Mouse (Mus musculus) spleen, postnatal 36 days (tissue): Measurements from ENCODE around the gene Spcs3.
A peak's percentile ranks its signal among the peaks of the same experiment; 100 is the strongest.
"Not testable (repeated sequence)": the region's sequence is repeated elsewhere in the genome, so short reads cannot be mapped to it uniquely, and the experiment has no call there.

ENCODE experiments used
- DNase-seq, 2 experiments: peaks; one replicate each; pipeline ENCODE4 v3.0.0; 2022; ENCODE audit warnings: low spot score in 2 of 2, mixed read lengths in 1 of 2

Gene Spcs3

DNA sequence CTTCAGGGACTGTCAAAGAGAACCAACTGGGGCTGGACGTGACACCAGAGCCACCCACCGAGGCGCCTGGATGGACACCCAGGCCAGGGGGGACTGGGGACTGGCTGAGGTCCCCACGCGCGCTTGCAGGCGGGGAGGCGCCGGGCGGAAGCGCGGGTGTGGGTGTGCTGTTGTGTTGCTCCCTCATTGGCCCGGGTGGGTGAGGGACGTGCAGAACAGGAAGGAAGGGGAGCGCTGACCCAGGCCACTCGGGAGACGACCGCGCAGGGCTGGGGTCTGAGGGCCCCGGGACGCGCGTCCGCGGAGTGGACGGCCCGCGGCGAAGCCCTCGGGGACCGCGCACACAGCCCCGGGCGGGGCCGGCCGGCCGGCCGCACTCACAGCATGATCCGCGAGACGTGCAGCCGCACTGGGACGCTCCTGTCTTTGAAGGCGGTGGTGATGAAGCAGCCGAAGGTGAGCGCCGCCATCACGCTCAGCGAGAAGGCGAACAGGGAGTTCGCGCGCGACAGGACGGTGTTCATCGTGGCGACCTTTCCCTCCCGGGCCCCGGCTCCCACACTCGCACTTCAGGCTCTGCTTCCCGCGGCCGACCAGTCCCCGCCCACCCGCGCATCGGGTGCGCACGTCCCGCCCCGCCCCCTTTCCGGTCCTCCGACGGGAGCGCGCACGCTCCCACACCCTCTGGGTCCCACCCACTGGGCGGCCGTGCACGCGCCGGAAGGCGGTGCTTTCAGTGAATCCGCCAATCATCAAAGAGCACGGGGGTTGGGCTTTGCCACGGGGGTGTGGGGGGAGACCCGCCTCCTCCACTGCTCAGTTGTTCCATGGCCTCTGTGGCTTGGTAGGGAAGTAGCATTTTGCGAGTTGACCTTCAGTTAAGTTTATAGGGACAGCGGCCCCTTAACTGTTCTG, at the start of gene Spcs3, which contains the start of gene Asb5:
Spcs3 (minus strand) TSS at position 617 of the 915 bp plus-strand sequence.
Asb5 (plus strand) TSS at position 199 of the 915 bp plus-strand sequence.
- peak; percentile 93 to 95 for DNase-seq

DNA sequence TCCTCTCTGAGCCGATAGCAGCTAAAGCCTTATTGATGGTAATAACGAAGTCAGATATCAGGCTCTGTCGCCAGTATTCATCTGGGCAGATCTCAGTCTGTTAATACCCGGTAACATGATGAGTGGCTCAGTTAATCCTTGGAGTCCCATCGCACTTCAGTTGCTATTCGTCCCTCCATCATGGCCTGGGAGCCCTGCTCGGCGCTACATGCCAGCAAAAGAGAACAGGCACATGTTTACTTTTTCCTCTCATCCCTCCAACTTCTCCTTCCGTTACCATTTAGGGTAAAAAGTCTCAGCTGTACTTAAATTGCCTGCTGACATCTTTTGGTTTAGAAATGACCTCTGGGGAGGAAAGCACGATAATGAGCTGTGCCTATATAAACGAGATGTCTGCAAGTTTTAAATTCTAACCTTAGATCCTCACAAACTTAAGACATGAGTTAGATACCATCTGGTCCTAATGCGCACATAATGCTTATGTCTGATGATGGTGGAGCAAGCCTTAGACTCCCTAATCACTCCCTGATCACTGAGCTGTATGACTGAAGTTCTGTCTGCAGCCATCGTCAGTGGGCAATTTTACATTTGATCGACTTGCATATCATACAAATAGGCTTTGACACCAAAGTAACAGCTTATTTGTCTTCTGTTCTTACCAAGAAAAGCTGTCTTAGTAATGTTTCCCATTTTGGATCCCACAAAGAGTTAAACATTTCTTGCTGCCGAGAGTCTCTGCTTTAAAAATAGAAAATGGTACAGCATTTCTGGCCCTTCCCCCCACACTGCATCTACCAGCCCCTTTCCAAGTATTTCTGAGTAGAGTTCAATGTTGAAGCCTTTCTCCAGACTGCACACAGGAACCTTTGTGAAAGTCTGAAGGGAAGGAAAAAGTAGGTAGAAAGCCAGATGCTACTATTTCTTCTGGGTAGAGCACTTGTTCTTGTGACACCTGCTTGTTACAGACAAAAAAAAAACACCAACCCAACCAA, 41.1 kb upstream of the Spcs3 start:
- DNase-seq = no peak

DNA sequence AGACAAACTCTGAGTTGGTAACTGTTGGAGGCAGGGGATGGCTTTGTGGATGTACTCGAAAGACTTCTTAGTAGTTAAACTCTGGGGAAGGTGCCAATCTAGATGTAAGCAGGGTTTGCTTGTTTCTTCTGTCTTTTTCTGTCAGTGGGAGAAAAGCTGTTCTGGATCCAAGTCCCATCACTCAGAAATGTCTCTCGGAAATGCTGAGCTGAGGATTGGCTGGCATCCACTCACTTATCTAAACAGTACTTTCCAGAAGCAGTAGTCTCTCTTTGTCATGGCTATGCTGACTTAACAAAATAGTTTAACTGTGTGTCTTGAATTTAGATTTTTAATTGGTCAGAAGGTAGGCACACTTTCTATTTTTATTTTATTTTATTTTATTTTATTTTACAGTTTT, 37.4 kb upstream of the Spcs3 start:
- DNase-seq = no peak

DNA sequence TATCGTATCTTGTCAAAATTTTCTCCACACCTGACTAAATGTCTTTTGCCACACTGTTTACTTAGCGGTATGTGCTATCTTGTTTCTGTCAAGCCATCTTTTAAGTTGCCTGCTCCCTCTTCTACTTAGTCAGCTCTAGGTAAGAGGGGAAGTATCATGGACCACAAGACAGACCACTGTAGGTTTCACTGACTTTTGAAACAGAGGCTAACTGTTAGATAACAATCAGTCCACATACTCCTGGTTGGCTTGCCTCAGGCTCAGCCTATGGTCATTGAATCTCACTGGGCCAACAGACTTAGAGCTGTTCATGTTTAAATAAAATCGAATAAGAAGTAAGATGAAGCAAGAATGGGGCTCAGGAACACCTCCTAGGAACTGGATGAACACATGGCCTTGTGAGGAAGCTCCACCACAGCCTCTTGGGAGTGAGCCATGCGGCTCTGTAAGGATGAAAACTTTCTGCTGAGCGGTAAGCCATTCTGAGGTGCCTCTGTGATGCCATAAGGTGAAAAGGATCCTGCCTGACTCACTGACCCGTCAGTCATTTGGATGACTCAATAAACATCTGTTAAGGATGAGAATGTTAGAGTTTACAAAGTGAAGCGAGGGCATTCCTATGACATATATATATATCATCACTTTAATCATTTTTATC, 35.9 kb upstream of the Spcs3 start:
- no peak for DNase-seq

GRCm38 (mm10) chr8:54565181-54565580, 35.4 kb upstream of the Spcs3 start:
- no peak for DNase-seq

DNA sequence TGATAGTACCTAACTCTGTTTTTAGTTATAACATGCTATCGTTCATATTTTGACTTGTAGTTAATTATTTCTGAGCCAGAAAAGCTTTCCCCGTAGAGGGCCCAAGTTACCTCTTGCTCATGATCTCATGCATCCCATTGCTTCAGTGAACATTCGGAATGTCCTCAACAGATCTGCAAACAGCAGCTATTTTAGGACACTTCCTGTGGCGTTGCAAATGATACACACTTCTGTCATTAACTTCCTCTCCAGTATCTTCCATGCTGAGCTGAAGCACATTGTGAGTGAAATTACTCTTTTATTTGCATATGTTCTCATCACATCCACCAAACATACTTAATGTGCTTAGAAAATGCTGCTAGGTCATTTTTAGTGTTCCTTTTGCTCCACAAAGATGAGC, 32.3 kb upstream of the Spcs3 start:
- DNase-seq = peak; percentile 14 to 29

- DNase-seq = no peak
These were observed 25.1 kb upstream of the Spcs3 start for GRCm38 (mm10) chr8:54554921-54555320.

- DNase-seq = no peak
These were observed 20.3 kb upstream of the Spcs3 start for GRCm38 (mm10) chr8:54550026-54550574.

DNA sequence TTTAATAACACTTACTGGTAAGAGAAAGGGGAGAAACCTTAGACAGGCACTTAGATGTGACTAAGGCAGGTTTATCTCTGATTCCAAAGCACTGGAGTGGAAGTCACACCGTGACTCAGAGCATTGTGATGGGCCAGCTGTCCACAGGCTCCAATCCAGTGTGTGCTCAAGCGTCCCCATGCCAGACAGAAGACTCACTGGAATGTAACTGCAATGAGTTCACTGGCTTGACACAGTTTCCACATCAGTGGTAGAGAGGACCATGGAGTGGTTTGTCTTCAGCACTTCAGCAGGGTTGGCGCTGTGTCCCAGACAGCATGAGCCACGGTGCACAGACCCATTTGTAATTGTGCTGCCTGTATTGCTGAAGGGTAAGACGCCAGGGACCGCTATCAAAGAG, 18.6 kb upstream of the Spcs3 start:
- no peak for DNase-seq

GRCm38 (mm10) chr8:54541331-54541730, 11.5 kb upstream of the Spcs3 start:
- no peak for DNase-seq

DNA sequence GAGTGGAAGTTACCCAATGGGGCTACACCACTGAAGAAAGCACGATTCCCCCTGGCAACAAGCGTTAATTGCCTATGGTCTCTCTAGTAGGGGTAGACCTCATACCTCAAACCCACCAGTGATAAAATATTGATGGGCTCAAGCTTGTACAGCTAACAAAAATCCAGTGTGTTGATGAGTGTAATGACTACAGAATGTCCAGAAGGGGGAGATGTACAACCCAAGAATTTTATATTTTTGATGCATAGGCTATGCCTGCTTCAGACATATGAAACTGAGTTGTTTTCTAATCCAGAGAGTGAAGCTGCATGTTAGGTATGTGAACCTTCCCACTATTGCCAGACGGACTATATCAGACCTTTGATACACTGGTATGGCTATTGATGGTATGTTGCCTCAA, 7.5 kb upstream of the Spcs3 start:
- DNase-seq = no peak

DNA sequence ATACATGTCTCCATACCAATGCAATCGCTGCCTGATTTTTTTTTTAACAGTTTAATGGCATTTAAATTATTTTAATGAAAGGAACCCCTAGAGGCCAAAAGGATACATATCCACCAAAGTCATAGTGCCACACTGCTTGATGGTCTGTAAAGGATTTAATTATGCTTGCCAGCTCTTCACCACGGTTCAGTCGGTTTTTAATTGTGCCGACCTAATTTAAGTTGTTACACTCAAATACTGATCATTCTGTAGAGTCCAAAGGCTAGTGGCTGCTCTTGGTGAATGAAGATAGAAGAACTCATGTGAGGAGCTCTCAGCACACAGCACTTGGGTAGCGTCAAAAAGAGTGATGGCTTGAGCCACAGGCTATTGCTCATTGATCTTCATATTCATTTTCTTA, 5.4 kb upstream of the Spcs3 start:
- no peak for DNase-seq

DNA sequence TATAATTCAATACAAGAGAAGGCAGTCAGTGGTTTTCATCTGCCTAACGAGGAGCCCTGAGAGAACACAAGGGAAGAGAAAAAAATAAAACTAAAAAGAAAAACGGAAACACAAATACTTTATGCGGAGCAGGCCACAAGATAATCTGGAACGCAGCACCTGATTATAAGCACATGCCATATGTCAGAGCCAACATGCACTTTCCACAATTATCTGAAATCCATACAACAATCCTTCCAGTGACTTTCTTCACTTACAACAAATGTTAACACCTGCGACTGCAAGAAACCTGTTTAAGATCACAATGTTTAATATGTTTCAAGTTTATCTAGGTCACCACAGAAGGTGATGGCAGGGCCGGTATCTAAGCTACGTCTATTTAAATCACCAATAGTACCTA, 1.2 kb downstream of the Spcs3 start:
- DNase-seq = no peak

- no peak for DNase-seq
These were observed 3.1 kb downstream of the Spcs3 start for GRCm38 (mm10) chr8:54526700-54527099.

DNA sequence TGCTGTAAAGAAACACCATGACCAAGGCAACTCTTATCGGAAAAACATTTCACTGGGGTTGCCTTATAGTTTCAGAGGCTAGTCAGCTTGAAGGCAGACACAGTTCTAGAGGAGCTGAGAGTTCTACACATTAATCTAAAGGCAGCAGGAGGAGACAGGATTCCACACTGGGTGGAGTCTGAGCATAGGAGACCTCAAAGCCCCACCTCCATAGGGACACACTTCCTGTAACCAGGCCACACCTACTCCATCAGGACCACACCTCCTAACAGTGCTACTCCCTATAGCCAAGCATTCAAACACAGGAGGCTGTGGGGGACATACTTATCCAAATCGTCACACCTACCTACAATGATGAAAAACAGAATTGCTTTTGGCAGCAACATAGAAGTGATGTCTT, 4.2 kb downstream of the Spcs3 start:
- peak in 1 of 2 experiments; percentile 18 for DNase-seq

GRCm38 (mm10) chr8:54520516-54520915, 9.3 kb downstream of the Spcs3 start:
- DNase-seq = no peak

DNA sequence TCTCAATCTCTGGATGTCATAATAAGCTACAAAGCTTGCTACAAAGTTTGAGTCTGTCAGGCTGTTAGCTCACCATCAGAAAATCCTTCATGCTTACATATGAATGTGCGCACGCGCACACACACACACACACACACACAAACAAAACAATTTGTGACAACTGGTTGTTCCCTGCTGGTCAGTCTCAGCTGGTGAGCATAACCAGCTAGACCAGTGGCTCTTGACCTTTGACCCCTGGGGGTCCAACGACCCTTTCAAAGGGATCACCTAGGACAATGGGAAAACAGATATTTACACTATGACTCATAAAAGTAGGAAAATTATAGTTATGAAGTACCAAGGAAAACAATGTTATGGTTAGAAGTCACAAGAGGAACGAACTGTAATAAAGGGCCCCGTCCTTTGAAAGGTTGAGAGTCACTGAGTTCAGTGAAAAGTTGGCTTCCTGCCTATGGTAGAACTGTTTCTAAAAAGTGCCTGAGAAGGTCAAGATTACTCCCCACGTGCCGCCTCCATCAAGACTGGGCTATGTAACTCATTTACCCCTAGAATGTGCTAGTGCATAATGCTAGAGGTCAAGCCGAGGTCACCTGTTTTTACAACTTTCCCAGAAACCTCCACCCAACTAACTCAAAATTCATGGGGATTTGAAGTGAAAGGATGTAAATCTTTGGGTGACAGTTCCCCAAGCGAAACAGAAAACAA, 10.9 kb downstream of the Spcs3 start:
- no peak for DNase-seq

DNA sequence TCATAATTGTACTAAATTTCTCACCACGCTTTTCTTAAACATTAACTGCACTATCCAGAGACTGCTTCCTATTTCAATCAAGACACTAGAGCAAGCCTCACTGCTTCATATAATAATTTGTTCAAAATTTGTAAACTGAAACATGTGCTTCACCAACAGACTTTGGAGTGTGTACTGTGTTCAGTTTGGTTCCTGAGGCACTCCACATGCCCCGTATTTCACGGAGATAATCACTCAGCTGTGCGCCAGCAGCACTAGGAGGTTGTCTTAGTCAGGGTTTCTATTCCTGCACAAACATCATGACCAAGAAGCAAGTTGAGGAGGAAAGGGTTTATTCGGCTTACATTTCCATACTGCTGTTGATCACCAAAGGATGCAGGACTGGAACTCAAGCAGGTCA, 17.6 kb downstream of the Spcs3 start:
- not testable (repeated sequence) for DNase-seq

DNA sequence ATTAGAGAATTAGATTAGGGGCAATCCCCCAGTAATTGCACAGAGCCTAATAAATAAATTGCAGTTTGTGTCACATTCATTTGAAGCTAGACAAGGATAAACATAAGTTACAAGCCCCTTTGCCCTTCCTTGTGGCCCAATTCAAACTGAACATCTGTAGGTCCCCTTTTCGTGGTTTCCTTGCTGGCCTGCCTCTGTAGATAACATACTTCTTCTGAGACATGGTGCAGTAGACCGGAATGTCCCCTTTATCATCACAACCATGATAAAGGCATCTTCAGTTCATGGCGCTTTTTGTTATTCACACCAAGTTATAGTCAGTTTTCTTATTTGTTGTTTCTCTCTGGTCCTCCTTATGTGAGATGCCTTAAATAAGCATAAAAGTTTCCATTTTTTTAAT, 18.0 kb downstream of the Spcs3 start:
- no peak for DNase-seq

- no peak for DNase-seq
These were observed 20.5 kb downstream of the Spcs3 start for GRCm38 (mm10) chr8:54509221-54509721.

GRCm38 (mm10) chr8:54508814-54509213, 21.0 kb downstream of the Spcs3 start:
- DNase-seq = no peak
